Mouse (Mus musculus): ENCODE results near the gene Tll2. TPM values are rescaled to one million over a fixed set of nuclear protein-coding genes. Genes with fewer than 3 reads are reported as not detected.

The Tll2 gene
- polyA plus RNA-seq, 1 experiment from 2014 or later: not detected

GRCm38 (mm10) chr19:41165914-41166235 lies 40.8 kb downstream of the Tll2 start:
- no peak overlapping the region for H3K9ac ChIP-seq (ENCODE audit: low read length)
- 53% methylated on average over 5 of the region's 5 CpGs for WGBS
- ATAC-seq (ENCODE audit: low read depth): no peak

GRCm38 (mm10) chr19:41165144-41165913 lies 41.3 kb downstream of the Tll2 start:
- H3K4me1 ChIP-seq (replicated peaks; ENCODE audit: control insufficient read depth, insufficient read depth, low read length): no peaks in the 10 kb centered on the region
- no peaks in the 10 kb centered on the region for H3K27me3 ChIP-seq (ENCODE audit: control insufficient read depth, insufficient read depth, low read depth, low read length)
- no peak overlapping the region for H3K4me3 ChIP-seq (ENCODE audit: low read length)
- no peak for ATAC-seq (ENCODE audit: low read depth)
- no peaks in the 10 kb centered on the region for H3K9me3 ChIP-seq (ENCODE audit: control insufficient read depth, low read length)
- no peak overlapping the region for H3K4me2 ChIP-seq (ENCODE audit: low read depth, low read length)
- no peaks in the 10 kb centered on the region for H3K36me3 ChIP-seq (ENCODE audit: control insufficient read depth, insufficient read depth, low read length)
- no peak overlapping the region for H3K9ac ChIP-seq (ENCODE audit: low read length)
- 72% methylated on average over 14 of the region's 14 CpGs for WGBS
- no peak overlapping the region for H3K27ac ChIP-seq (ENCODE audit: low read length)

More at GRCm38 (mm10) chr19:41165914-41166235, 40.8 kb downstream of the Tll2 start:
- no peak overlapping the region for H3K4me3 ChIP-seq (ENCODE audit: low read length)
- H3K9me3 ChIP-seq (ENCODE audit: control insufficient read depth, low read length): no peaks in the 10 kb centered on the region
- H3K27me3 ChIP-seq (ENCODE audit: control insufficient read depth, insufficient read depth, low read depth, low read length): no peaks in the 10 kb centered on the region
- H3K27ac ChIP-seq (ENCODE audit: low read length): no peak overlapping the region
- H3K36me3 ChIP-seq (ENCODE audit: control insufficient read depth, insufficient read depth, low read length): no peaks in the 10 kb centered on the region
- no peak overlapping the region for H3K4me2 ChIP-seq (ENCODE audit: low read depth, low read length)
- no peaks in the 10 kb centered on the region for H3K4me1 ChIP-seq (replicated peaks; ENCODE audit: control insufficient read depth, insufficient read depth, low read length)

- ATAC-seq (ENCODE audit: low read depth): no peak
- WGBS: 83% methylated on average over 10 of the region's 10 CpGs
- Histone ChIP-seq H3K4me3 (ENCODE audit: low read length) (no peak overlapping the region), H3K9ac (ENCODE audit: low read length) (no peak overlapping the region), H3K4me1 (replicated peaks; ENCODE audit: control insufficient read depth, insufficient read depth, low read length) (no peaks in the 10 kb centered on the region), H3K27me3 (ENCODE audit: control insufficient read depth, insufficient read depth, low read depth, low read length) (no peaks in the 10 kb centered on the region), H3K27ac (ENCODE audit: low read length) (no peak overlapping the region), H3K9me3 (ENCODE audit: control insufficient read depth, low read length) (no peaks in the 10 kb centered on the region), H3K36me3 (ENCODE audit: control insufficient read depth, insufficient read depth, low read length) (no peaks in the 10 kb centered on the region), H3K4me2 (ENCODE audit: low read depth, low read length) (no peak overlapping the region)
These were observed 42.1 kb downstream of the Tll2 start for GRCm38 (mm10) chr19:41164447-41165095.

- Histone ChIP-seq H3K36me3 (ENCODE audit: control insufficient read depth, insufficient read depth, low read length) (no peaks in the 10 kb centered on the region), H3K27me3 (ENCODE audit: control insufficient read depth, insufficient read depth, low read depth, low read length) (no peaks in the 10 kb centered on the region), H3K4me3 (ENCODE audit: low read length) (no peak overlapping the region), H3K9me3 (ENCODE audit: control insufficient read depth, low read length) (no peaks in the 10 kb centered on the region), H3K4me1 (replicated peaks; ENCODE audit: control insufficient read depth, insufficient read depth, low read length) (no peaks in the 10 kb centered on the region), H3K9ac (ENCODE audit: low read length) (no peak overlapping the region), H3K4me2 (ENCODE audit: low read depth, low read length) (no peak overlapping the region), H3K27ac (ENCODE audit: low read length) (no peak overlapping the region)
- no peak for ATAC-seq (ENCODE audit: low read depth)
- 37% methylated on average over 14 of the region's 14 CpGs for WGBS
These were observed 46.2 kb downstream of the Tll2 start for GRCm38 (mm10) chr19:41160388-41160787.

- H3K9ac ChIP-seq (ENCODE audit: low read length): no peak overlapping the region
- H3K36me3 ChIP-seq (ENCODE audit: control insufficient read depth, insufficient read depth, low read length): no peaks in the 10 kb centered on the region
- 63% methylated on average over 7 of the region's 7 CpGs for WGBS
- no peak overlapping the region for H3K27ac ChIP-seq (ENCODE audit: low read length)
- H3K27me3 ChIP-seq (ENCODE audit: control insufficient read depth, insufficient read depth, low read depth, low read length): no peaks in the 10 kb centered on the region
- no peak overlapping the region for H3K4me2 ChIP-seq (ENCODE audit: low read depth, low read length)
- no peaks in the 10 kb centered on the region for H3K4me1 ChIP-seq (replicated peaks; ENCODE audit: control insufficient read depth, insufficient read depth, low read length)
- no peaks in the 10 kb centered on the region for H3K9me3 ChIP-seq (ENCODE audit: control insufficient read depth, low read length)
- ATAC-seq (ENCODE audit: low read depth): no peak
- H3K4me3 ChIP-seq (ENCODE audit: low read length): no peak overlapping the region
These were observed 52.0 kb downstream of the Tll2 start for GRCm38 (mm10) chr19:41154681-41155080.

- Histone ChIP-seq H3K4me2 (ENCODE audit: low read depth, low read length) (no peak overlapping the region), H3K4me1 (replicated peaks; ENCODE audit: control insufficient read depth, insufficient read depth, low read length) (no peaks in the 10 kb centered on the region), H3K36me3 (ENCODE audit: control insufficient read depth, insufficient read depth, low read length) (no peaks in the 10 kb centered on the region), H3K27me3 (ENCODE audit: control insufficient read depth, insufficient read depth, low read depth, low read length) (no peaks in the 10 kb centered on the region), H3K9ac (ENCODE audit: low read length) (no peak overlapping the region), H3K27ac (ENCODE audit: low read length) (no peak overlapping the region), H3K9me3 (ENCODE audit: control insufficient read depth, low read length) (no peaks in the 10 kb centered on the region), H3K4me3 (ENCODE audit: low read length) (no peak overlapping the region)
- WGBS: 63% methylated on average over 4 of the region's 4 CpGs
- peak; percentile 60; the same call in 1 of the 2 replicates for ATAC-seq (ENCODE audit: low read depth)
These were observed 54.2 kb downstream of the Tll2 start for GRCm38 (mm10) chr19:41152462-41152861.

GRCm38 (mm10) chr19:41152016-41152370 lies 54.6 kb downstream of the Tll2 start:
- Histone ChIP-seq H3K9ac (ENCODE audit: low read length) (no peak overlapping the region), H3K9me3 (ENCODE audit: control insufficient read depth, low read length) (no peaks in the 10 kb centered on the region), H3K4me3 (ENCODE audit: low read length) (no peak overlapping the region), H3K4me2 (ENCODE audit: low read depth, low read length) (no peak overlapping the region), H3K4me1 (replicated peaks; ENCODE audit: control insufficient read depth, insufficient read depth, low read length) (no peaks in the 10 kb centered on the region), H3K27ac (ENCODE audit: low read length) (no peak overlapping the region; the same call in 1 of the 2 replicates), H3K27me3 (ENCODE audit: control insufficient read depth, insufficient read depth, low read depth, low read length) (no peaks in the 10 kb centered on the region), H3K36me3 (ENCODE audit: control insufficient read depth, insufficient read depth, low read length) (no peaks in the 10 kb centered on the region)
- no peak for ATAC-seq (ENCODE audit: low read depth)
- 90% methylated on average over 3 of the region's 3 CpGs for WGBS

- no peak overlapping the region for H3K4me3 ChIP-seq (ENCODE audit: low read length)
- 68% methylated on average over 7 of the region's 7 CpGs for WGBS
- no peak overlapping the region for H3K4me2 ChIP-seq (ENCODE audit: low read depth, low read length)
- no peak overlapping the region; the same call in 1 of the 2 replicates for H3K27ac ChIP-seq (ENCODE audit: low read length)
- H3K4me1 ChIP-seq (replicated peaks; ENCODE audit: control insufficient read depth, insufficient read depth, low read length): no peaks in the 10 kb centered on the region
- no peaks in the 10 kb centered on the region for H3K9me3 ChIP-seq (ENCODE audit: control insufficient read depth, low read length)
- H3K27me3 ChIP-seq (ENCODE audit: control insufficient read depth, insufficient read depth, low read depth, low read length): no peaks in the 10 kb centered on the region
- ATAC-seq (ENCODE audit: low read depth): no peak
- H3K9ac ChIP-seq (ENCODE audit: low read length): no peak overlapping the region
- H3K36me3 ChIP-seq (ENCODE audit: control insufficient read depth, insufficient read depth, low read length): no peaks in the 10 kb centered on the region
These were observed 55.2 kb downstream of the Tll2 start for GRCm38 (mm10) chr19:41151321-41152015.

- no peak overlapping the region for H3K4me3 ChIP-seq (ENCODE audit: low read length)
- WGBS: 63% methylated on average over 8 of the region's 8 CpGs
These were observed 65.7 kb downstream of the Tll2 start for GRCm38 (mm10) chr19:41140961-41141360.

More at GRCm38 (mm10) chr19:41140961-41141360, 65.7 kb downstream of the Tll2 start:
- no peaks in the 10 kb centered on the region for H3K9me3 ChIP-seq (ENCODE audit: control insufficient read depth, low read length)
- H3K36me3 ChIP-seq (ENCODE audit: control insufficient read depth, insufficient read depth, low read length): no peaks in the 10 kb centered on the region
- no peaks in the 10 kb centered on the region for H3K4me1 ChIP-seq (replicated peaks; ENCODE audit: control insufficient read depth, insufficient read depth, low read length)
- H3K27me3 ChIP-seq (ENCODE audit: control insufficient read depth, insufficient read depth, low read depth, low read length): no peaks in the 10 kb centered on the region
- no peak overlapping the region for H3K27ac ChIP-seq (ENCODE audit: low read length)
- H3K4me2 ChIP-seq (ENCODE audit: low read depth, low read length): no peak overlapping the region
- ATAC-seq (ENCODE audit: low read depth): no peak
- H3K9ac ChIP-seq (ENCODE audit: low read length): no peak overlapping the region
